Mouse (Mus musculus) CD4-positive, CD25-positive, alpha-beta regulatory T cell, adult 2 months (primary cell): ENCODE data around the gene Antxr2.

Experiments
- DNase-seq: peaks from one replicate; pipeline ENCODE4 v3.0.0-alpha.2; 2012; ENCODE audit warnings: low read depth, low spot score

The Antxr2 gene

GRCm38 (mm10) chr5:97837333-97837732, 193.5 kb downstream of the Antxr2 start:
- no peak for DNase-seq

GRCm38 (mm10) chr5:97835418-97835817, 195.4 kb downstream of the Antxr2 start:
- DNase-seq: no peak

GRCm38 (mm10) chr5:97834770-97835169, 196.1 kb downstream of the Antxr2 start:
- DNase-seq: no peak
